Mouse (Mus musculus): Measurements from ENCODE around the gene Rspry1.

DNA sequence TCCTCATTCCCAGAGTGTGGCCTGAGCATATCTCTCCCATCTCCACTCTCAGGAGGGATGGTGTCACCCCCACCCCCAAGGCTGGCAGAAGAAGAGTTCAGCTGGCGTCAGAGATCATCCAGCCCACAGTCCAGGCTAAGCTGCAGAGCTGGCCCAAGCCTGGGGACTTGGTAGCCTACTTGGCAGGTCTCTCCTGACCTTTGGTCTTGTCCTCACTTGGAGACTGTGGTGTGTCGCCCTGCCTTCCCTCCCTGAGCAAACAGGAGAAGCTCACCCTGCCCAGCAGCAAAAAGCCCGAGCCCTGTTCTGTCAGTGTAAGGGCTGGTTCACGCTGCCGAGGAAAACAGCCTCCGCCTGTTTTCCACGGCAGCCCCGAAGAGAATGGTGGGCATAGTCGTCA is 84.2 kb downstream of the Rspry1 start:
- TF ChIP-seq CTCF (IDR thresholded peaks at IDR 0.05; ENCODE audit: low read depth) (no peak), EP300 (IDR thresholded peaks at IDR 0.05; ENCODE audit: low read depth) (no peak)
